Mouse (Mus musculus) adipocyte (in vitro differentiated cells): ENCODE measurements at regions not wholly inside any gene's neighbourhood (a gene's known extent, or its start where the extent isn't known, plus 50 kb on each side); places are given as distances from the start of the nearest gene placed in this dataset.

Experiments
- DNase-seq: peaks from one replicate; pipeline ENCODE4 v3.0.0-alpha.2; 2016; ENCODE audit warnings: low spot score

GRCm38 (mm10) chr5:119400223-119400935, 270.1 kb upstream of the Tbx3 start:
- DNase-seq = no peak

DNA sequence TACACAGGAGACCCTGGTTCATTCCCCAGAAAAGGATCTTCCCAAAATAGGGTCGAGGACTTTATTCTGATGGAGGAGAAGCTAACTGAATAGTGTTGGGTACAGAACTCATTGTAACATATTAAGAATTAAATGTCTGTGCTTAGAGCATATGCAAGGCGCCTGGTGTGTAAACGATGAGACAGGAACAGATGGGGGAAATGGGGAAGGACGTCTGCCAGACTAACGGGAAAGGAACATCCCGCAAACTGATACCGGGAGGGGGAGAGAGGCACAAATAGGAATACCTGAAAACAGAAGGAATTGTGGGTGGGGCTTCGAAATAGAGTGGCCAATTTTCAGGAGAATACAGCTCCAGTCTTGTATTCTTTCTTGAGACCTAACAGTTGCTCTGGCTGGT, 268.6 kb upstream of the Tbx3 start:
- DNase-seq = no peak

- DNase-seq = no peak
Observed at GRCm38 (mm10) chr5:119402651-119403050, 267.8 kb upstream of the Tbx3 start.

- no peak for DNase-seq
Observed at GRCm38 (mm10) chr5:119410966-119411365, 259.5 kb upstream of the Tbx3 start.

DNA sequence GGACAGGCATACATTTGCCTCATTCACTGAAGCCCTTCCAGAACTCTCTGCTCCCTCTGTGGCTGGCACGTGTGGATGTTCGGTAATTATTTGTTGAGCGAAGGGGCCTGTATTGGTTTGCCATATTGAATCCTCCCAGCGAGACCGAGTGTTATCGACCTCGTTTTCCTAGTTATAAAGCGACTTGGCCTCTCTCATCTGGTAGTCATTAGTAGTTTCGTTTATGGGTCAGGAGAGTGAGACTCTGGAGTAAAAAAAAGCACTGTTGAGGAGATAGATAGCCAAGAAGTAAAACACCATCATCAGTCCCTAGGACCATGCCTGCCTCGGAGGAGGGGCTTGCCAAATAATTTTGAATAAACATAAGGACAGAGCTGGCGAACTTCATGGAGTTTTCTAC, 254.6 kb upstream of the Tbx3 start:
- DNase-seq = no peak

GRCm38 (mm10) chr5:119418486-119418885, 252.0 kb upstream of the Tbx3 start:
- DNase-seq = no peak

DNA sequence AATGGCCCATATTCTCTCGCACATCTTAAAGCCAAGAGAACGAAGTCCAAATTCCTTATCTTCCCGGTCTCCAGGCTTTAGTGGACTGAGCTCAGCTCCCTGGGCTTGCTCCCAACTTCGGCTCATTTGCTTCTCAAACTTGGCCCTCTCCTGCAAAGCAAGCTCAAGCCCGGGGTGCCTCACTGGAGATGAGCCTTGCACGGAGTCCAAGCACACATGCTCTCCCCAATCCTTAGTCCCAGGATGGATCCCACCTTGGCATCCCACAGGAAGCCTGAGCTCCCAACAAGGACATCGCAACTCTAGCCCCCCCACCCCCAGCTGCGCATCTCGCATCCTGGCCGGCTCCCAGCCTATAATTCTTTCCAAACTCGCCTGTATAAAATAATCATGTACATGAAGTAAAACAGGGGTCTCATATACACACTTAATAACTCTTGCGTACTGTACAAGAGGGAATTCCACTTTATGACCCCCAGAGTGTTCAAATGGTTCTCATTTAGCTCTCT, 242.9 kb upstream of the Tbx3 start:
- DNase-seq = no peak

DNA sequence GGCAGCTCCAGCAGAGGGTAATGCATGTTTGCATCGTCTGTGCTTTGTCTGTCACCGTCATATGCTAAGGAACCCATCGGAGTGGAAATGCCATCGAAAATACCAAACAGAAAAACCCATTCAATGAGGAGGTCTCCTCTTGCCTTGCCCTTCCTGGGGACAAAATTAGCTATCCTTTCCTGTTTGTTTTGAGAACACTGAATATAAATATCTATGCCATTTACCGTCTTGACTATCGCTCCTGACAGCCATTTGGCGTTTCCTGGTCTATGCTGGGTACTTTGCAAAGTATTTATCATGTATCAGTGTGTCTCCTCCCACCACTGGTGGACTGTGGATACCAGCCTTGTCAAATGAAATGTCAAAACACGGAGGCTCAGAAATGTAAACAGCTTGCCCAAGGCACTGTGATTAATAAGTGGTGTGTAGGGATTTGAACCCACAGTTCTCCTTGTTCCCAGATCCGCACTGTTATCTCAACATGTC, 239.2 kb upstream of the Tbx3 start:
- DNase-seq = no peak

DNA sequence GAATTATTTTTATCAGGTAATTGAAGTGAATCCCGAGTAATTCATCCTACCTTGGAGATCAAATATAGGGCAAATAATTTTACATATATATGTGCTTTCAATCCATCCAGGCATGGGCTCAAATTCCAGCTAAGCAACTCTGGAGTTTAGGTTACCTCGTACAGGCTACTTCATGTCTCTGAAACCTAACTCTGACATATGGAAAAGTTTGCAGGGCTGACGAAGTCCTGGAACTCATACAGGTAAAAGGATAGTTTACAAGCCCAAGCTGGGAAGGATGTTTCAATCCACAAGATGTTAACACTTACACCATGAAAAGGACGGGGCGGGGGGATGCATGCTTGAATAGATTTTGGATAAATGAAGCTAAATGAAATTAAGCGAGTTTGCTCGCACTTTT, 235.9 kb upstream of the Tbx3 start:
- no peak for DNase-seq

DNA sequence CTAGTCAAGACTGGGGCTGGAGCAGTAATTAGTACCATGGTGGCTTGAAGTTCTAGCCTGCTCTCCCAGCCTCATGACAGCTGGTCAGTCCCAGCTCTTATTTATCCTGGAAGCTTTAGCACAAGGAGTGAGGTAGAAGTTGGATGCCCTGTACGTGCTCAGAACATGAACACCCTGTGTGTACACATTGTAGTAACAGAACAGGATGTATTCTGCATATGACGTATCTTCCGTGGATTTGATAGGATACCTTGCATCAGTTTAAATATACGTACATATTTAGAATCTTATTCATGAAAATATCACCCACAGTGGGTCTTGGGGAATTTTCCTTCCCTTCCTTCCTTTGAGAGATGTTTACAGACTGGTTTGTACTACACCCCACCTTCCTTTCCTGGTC, 222.0 kb upstream of the Tbx3 start:
- DNase-seq = no peak

- no peak for DNase-seq
Observed at GRCm38 (mm10) chr5:119449166-119449565, 221.3 kb upstream of the Tbx3 start.

- DNase-seq = no peak
Observed at GRCm38 (mm10) chr5:119459751-119460150, 210.7 kb upstream of the Tbx3 start.

DNA sequence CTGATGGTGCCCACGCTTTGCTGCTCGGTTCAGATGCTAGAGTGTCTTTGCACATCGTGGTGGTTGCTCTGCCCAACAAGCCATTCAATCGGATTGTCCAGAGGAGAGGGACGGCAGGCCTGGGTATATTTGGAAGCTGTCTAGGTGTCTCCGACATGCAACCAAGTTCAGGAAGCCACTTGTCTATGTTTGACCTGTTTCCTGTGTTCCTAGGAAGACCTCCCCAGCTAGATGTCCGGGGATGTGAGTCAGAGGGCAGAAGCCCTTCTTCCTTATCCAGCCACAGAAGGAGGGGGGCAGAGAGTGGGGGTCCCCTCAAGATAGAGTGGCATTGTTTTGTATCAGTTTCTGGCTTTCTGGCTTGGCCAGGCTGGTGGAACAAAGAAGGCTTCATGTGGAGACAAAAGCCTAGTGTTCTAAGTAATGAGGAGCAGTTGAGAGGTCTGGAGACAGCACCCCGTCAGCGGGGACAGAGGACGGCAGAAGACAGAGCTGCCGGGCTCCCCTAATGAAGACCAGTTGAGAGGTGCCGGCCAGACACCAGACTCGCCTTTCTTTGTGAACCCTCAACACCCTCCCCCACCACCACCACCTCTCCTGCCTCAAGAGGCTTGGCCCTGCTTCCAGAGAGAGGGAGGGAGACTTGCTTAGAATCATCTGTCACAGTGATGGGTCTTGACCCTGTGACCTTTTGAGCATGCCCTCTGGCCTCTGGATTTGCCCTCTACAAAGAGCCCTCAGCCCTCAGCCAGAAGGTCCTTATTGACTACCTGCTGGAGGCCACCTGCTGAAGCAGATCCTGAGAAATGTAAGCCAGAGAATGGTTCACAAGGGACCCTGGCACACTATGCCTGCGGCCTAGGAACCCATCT, 207.6 kb upstream of the Tbx3 start:
- no peak for DNase-seq

GRCm38 (mm10) chr5:119464553-119464952, 205.9 kb upstream of the Tbx3 start:
- DNase-seq = no peak

GRCm38 (mm10) chr5:119467346-119468085, 203.0 kb upstream of the Tbx3 start:
- DNase-seq = no peak

DNA sequence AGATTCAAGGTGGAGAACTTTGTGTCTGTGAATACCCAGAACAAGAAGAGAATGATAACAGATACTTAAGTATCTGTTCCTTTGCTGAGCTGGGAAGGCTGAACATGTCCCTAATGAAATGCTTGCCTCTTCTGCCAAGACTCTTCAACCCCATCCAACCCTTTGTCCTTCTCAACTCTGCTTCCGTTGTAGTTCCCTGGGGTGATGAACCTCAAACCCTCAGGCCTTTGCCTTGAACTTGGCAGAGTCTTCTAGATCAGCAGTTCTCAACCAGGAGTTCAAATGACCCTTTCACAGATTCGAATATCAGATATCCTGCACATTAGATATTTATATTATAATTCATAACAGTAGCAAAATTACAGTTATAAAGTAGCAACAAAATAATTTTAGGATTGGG, 192.5 kb upstream of the Tbx3 start:
- no peak for DNase-seq

- no peak for DNase-seq
Observed at GRCm38 (mm10) chr5:119478331-119478730, 192.1 kb upstream of the Tbx3 start.

- no peak for DNase-seq
Observed at GRCm38 (mm10) chr5:119480191-119481190, 190.0 kb upstream of the Tbx3 start.

- DNase-seq = no peak
Observed at GRCm38 (mm10) chr5:119483706-119484105, 186.8 kb upstream of the Tbx3 start.

DNA sequence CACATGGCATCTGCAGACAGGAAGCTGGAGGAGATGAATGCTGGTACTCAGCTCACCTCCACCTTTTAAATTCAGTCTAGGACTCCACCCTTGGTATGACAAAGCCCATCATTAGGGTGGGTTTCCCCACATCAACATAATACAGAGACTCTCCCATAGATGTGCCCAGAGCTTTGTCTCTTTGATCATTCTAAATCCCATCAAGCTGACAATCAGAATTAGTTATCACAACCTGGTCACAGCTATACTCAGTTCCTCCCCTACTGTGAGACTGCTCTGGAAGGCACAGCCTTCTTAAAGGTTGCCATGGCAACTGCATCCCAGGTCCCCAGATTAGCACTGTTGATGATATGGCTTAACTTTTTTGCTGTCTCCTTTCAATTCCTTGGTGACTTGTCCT, 184.3 kb upstream of the Tbx3 start:
- no peak for DNase-seq

GRCm38 (mm10) chr5:119487184-119487583, 183.3 kb upstream of the Tbx3 start:
- no peak for DNase-seq
